ENCODE assay signal across 46 mouse cellular contexts in genomic region chrX:169153805-169154204, GRCm38 (mm10). TPM values are rescaled to one million over a fixed set of nuclear protein-coding genes. Genes with fewer than 3 reads are reported as not detected.
"Had no signal": no experiment of that assay in that cellular context is flagged by ENCODE, and none has a peak within 500 bp of the region (broad histone marks: within the 10 kb centered on the region; RNA-seq: fewer than 3 reads in every experiment).

No protein-coding gene starts in this region.

- DNase-seq: left cerebral cortex, postnatal 4 days; liver; liver, embryonic 13.5 days; liver, postnatal 0 days; lung, adult 18-20 months; lung, adult 2 months; lung, embryonic 14.5 days; lung, postnatal 10 days; lung, postnatal 14 days; lung, postnatal 36 days; lung, postnatal 4 days; midbrain, embryonic 14.5 days had no signal

- ATAC-seq: liver, embryonic 12.5 days; liver, postnatal 0 days; lung, postnatal 0 days; midbrain, embryonic 15.5 days; midbrain, embryonic 16.5 days had no signal

- H3K27ac ChIP-seq: limb, embryonic 10.5 days; limb, embryonic 12.5 days; limb, embryonic 13.5 days; limb, embryonic 15.5 days; liver, embryonic 12.5 days; liver, embryonic 13.5 days; liver, embryonic 14.5 days; liver, embryonic 15.5 days; lung, embryonic 15.5 days; macrophage; midbrain, embryonic 10.5 days; midbrain, embryonic 12.5 days; midbrain, embryonic 15.5 days had no signal

- H3K4me1 ChIP-seq: limb, embryonic 10.5 days; limb, embryonic 12.5 days; limb, embryonic 13.5 days; limb, embryonic 15.5 days; liver, embryonic 12.5 days; liver, embryonic 13.5 days; liver, embryonic 15.5 days; lung, embryonic 15.5 days; midbrain, embryonic 10.5 days; midbrain, embryonic 12.5 days; midbrain, embryonic 15.5 days had no signal

- H3K4me3 ChIP-seq: limb, embryonic 10.5 days; limb, embryonic 12.5 days; limb, embryonic 13.5 days; limb, embryonic 15.5 days; liver, embryonic 12.5 days; liver, embryonic 13.5 days; liver, embryonic 15.5 days; lung, embryonic 15.5 days; megakaryocyte, embryonic 14.5 days; midbrain, embryonic 10.5 days; midbrain, embryonic 12.5 days; midbrain, embryonic 15.5 days; myocyte had no signal

- H3K27me3 ChIP-seq: limb, embryonic 15.5 days; liver, embryonic 12.5 days; liver, embryonic 15.5 days; lung, embryonic 15.5 days; megakaryocyte, embryonic 14.5 days; midbrain, embryonic 15.5 days had no signal

- H3K36me3 ChIP-seq: limb, embryonic 10.5 days; limb, embryonic 12.5 days; limb, embryonic 13.5 days; limb, embryonic 15.5 days; liver, embryonic 12.5 days; liver, embryonic 13.5 days; liver, embryonic 15.5 days; lung, embryonic 15.5 days; midbrain, embryonic 10.5 days; midbrain, embryonic 12.5 days; midbrain, embryonic 15.5 days had no signal

- H3K9ac ChIP-seq: limb, embryonic 12.5 days; limb, embryonic 13.5 days; limb, embryonic 15.5 days; liver, embryonic 12.5 days; liver, embryonic 13.5 days; liver, embryonic 14.5 days; liver, embryonic 15.5 days; liver, postnatal 0 days; lung, embryonic 14.5 days; lung, embryonic 15.5 days; midbrain, embryonic 12.5 days; midbrain, embryonic 15.5 days had no signal

- H3K4me2 ChIP-seq: limb, embryonic 12.5 days; limb, embryonic 13.5 days; limb, embryonic 15.5 days; liver, embryonic 11.5 days; liver, embryonic 12.5 days; liver, embryonic 13.5 days; liver, embryonic 15.5 days; lung, embryonic 14.5 days; lung, embryonic 15.5 days; midbrain, embryonic 11.5 days; midbrain, embryonic 12.5 days; midbrain, embryonic 15.5 days had no signal

- H3K9me3 ChIP-seq: limb, embryonic 10.5 days; limb, embryonic 12.5 days; limb, embryonic 13.5 days; limb, embryonic 15.5 days; liver, embryonic 12.5 days; liver, embryonic 13.5 days; liver, embryonic 15.5 days; lung, embryonic 15.5 days; megakaryocyte, embryonic 14.5 days; midbrain, embryonic 10.5 days; midbrain, embryonic 12.5 days; midbrain, embryonic 15.5 days had no signal

RNA-seq across cellular contexts. Expression of gene Amelx, which starts 33.2 kb away (rescaled TPM):
- total RNA-seq: left cerebral cortex, adult 8-10 months; left cerebral cortex, postnatal 10 days; left cerebral cortex, postnatal 14 days; left cerebral cortex, postnatal 25 days; left cerebral cortex, postnatal 36 days; liver, adult 2 months; megakaryocyte progenitor cell, adult 5-6 weeks; megakaryocyte, adult 5-6 weeks; megakaryocyte-erythroid progenitor cell, adult 5-6 weeks; midbrain, postnatal 0 days; monocyte, adult 5-6 weeks had no signal
- polyA plus RNA-seq: limb, embryonic 11.5 days; limb, embryonic 13.5 days; limb, embryonic 14.5 days; limb, embryonic 15.5 days; liver, adult 2 months; liver, embryonic 11.5 days; liver, embryonic 12.5 days; liver, embryonic 13.5 days; liver, embryonic 14.5 days; liver, embryonic 15.5 days; liver, embryonic 16.5 days; liver, postnatal 0 days; lung, adult 2 months; lung, embryonic 14.5 days; lung, embryonic 16.5 days; lung, postnatal 0 days; macrophage; midbrain, embryonic 10.5 days; midbrain, embryonic 11.5 days; midbrain, embryonic 12.5 days; midbrain, embryonic 14.5 days; midbrain, embryonic 15.5 days; midbrain, embryonic 16.5 days; midbrain, postnatal 0 days; myocyte; neural tube, embryonic 11.5 days had no signal
